Mouse (Mus musculus): ENCODE results near the gene Cep128.

Gene Cep128

DNA sequence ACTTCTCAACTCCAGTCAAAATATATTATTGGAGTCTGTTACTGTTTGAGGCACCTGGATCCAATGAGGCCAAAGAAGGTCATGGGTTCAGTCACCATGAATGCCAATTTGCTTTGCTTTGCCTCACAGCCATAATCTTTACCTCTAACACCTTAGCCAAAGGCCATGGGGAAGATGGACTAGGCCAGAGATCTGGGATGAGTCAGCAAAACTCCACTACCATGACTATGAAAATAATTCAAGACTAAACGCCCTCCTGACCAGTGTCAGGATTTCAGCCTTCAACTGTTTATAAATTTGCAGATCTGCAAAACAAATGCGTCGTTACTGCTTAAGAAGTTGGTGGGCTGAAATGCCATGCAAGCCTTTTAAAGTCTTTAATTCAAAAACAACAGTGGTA lies 76.5 kb downstream of the Cep128 start:
- DNase-seq (ENCODE audit: low spot score): no peak

DNA sequence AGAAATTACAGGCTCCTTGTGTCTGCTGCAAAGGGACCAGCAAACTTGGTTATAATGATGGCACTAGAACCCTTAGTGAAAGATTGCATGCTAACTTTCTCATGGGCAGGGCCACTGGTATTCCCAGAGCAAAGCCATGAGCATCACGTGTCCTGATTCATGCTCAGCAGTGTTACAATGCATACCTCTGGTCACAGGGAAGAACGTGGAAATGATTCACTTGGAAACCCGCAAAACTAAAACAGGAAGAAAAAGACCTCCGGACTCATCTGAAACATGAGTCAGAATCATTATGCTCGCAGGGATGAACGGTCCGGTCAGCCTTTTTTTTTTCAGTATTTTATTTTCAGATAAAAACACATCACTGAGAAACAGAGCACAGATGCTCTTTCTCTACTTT lies 78.4 kb downstream of the Cep128 start:
- no peak for DNase-seq (ENCODE audit: low spot score)

DNA sequence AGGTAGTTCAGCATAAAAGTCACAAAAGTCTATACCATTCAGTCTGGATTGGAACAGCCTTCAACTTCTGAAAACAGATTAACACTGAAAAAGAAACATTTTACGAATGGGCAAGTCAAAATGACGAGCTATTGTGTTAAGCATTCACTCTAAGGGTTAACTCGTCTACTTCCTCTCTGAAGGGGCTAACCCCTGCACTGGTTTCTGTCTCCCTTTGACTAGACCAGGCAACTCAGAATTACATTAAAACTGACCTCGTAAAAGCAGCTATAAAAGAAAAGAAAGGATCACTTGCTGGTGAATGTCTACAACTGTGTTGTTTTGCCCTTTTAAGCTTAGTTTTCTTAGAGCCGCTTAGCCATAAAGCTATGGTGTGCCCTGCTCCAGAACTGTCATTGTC lies 79.2 kb downstream of the Cep128 start:
- DNase-seq (ENCODE audit: low spot score): no peak

DNA sequence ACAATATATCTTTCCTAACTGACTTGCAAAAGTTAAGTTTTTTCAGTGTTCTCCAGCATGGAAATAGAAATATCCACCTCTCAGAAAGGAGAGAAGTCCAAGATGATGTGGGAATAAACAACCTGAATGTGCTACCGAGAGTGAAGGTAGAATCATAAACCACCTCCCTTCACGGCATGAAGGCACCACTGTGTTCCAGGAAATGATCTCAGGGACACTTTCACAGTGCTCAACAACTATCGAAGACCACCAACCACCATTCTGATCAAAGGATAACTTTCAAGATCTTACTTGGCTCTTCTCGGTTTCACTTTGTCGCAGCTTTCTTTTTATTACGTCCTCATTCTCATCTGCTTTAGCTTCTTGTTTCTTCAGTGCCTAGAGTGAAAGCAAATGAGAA lies 85.5 kb downstream of the Cep128 start:
- DNase-seq (ENCODE audit: low spot score): no peak

DNA sequence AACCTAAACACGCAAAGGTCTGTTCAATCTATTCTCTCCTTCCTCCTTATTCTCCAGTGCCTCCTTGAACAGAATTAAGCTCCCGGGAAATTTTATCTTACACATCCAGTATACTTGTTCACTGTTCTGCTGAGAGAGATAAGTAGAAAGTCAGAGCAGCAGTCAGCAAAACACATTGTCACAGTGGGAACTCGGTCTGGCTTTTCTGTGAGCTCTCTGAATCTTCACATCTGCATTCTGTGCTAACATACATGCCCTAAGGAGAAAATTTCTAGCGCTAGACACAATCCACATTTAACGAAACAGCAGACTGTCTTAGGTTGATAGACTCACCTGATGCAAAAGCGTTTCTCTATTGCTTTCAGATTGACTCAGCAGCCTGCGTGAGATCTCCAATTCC lies 88.3 kb downstream of the Cep128 start:
- no peak for DNase-seq (ENCODE audit: low spot score)

DNA sequence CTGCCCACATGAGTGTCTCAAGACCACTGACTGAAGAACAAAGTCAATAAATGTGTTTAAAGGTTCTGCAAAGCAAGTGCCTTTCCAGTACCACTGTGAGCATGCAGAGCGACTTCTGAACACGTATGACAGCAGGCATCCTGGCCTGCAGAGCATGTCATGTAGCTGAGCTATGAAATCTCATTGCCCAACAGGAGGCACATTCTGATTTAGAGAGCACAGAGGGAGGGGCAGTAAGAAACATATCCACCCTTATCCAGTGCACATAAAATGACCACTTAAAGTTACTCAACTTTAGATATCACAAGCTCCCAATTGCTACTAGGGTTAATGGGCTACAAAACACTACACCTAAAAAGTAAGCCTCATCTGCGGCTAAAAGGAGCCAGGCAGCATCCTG lies 88.8 kb downstream of the Cep128 start:
- no peak for DNase-seq (ENCODE audit: low spot score)

DNA sequence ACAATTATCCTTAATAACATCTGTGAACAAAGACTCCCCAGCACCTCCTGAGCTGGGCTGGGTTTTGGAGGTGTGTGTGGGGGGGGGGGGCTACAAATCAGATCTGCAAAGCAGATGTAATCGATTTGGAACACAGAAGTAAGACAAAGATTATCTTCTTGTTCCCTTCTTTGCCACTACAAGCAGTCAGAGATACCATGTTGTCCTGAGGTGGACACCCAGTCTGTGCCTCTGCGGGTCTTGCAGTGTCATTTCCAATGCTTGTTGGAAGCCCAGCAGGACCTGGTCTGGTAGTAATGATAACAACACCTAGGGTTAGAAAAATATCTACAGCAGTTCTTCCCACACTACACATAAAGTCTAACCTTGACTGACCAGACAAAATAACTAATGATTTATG lies 110.3 kb downstream of the Cep128 start:
- no peak for DNase-seq (ENCODE audit: low spot score)

DNA sequence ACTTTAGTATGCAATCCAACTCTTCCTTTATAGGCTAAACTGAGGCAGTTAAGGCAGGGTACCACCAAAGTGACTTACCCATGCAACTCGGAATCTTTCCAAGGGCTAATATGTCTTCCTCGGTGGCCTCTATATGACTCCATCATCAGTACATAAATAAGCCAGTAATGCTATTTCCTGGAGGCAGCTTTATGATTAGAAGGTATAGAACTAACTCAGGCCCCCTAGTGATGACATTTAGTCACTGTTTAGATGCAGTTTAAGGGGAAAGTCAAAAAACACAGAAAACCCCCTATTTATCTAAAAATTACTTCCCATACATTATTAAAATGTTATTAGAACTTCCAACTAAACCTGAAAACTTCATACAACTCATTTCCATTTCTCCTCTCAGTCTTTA lies 114.6 kb downstream of the Cep128 start:
- no peak for DNase-seq (ENCODE audit: low spot score)

DNA sequence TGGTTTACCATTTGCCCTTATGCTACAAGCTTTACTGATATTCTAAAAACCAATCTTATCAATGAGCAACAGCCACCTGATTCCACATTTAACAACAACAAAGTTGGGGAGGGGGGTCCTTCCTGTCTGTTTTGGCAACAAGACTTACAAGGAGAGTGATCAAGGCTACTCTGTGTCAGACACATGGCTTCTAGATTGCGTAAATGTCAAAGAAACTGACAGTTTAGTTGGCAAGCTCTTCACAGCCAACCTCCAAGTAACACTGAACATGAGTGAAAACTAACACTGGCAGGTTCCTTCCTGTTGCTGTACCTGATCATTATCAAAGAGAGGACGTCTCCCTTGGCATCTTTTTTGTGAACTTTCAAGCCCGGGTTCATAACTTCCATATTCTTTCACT lies 115.2 kb downstream of the Cep128 start:
- no peak for DNase-seq (ENCODE audit: low spot score)

DNA sequence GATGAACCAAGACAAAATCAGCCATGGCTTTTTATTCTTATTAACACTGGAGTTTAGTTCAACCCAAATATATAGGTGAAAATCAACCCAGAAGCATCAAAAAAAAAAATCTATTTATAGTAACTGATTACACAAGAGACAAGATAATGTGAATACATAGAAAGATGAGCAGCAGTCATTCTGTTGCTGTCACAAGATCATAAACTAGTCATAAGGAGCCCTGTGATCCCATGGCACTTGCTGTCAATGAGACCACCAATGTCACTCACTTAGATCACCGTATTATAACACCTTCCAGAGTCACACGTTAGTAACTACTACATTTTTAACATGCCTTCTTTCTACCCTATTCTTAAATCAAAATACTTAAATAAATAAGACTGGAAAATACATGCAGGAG lies 118.2 kb downstream of the Cep128 start:
- no peak for DNase-seq (ENCODE audit: low spot score)

DNA sequence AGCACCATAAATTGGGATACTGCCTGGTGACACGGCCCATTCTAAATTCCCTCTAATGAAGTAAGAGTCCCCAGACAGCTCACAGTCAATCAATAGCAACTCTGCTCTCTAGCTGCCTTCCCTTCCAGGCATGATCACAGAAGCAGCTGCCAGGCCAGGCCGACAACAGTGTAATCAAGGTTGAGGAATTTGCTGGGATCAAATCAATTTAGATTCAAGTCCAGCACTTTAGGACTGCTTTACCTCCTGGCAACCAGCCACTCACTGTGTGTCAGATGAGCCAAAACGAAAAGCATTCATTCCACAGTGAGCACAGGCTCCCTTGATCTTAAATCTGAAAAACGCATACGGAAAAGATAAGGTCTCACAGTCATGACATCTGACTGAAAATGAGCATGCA lies 118.7 kb downstream of the Cep128 start:
- no peak for DNase-seq (ENCODE audit: low spot score)

DNA sequence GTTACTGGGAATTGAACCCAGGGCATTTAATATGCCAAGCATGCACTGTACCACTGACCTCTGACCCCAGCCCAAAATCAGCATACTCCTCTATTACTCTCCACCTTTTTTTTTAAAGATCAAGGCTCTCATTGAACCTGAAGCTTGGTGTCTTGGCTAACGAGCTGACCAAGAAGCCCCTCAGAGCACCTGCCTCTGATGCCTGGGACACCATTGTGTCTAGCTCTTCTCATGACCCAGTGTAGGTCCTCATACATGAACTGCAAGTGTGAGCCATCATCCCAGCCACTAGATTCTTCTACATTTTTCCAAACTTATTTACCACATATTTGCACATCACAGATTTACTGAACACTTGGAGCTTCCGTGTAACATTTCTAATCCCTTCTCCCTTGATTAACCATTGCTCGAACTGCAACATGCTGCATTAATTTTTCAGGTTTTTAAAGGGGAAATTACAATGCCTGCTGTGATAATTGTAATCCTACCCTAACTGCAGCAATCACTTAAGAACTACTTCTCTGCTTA lies 119.3 kb downstream of the Cep128 start:
- DNase-seq (ENCODE audit: low spot score): no peak

DNA sequence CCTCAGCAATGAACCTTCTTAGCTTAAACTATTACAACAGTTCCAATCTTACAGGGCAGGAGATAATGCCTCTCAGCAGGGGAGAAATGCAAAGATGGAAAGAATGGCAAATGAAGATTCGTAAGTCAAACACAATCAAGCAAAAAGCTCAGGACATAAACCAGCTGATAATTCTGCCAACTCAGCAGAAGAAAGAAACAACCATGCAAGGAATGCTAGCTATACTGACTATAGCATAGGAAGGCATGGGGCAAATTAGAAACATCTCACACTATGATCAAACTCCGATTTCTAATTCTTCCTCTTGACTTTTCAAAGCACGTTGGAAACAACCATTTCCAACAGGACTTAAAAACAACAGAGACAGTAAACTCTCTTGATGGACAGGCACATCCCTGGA lies 120.5 kb downstream of the Cep128 start:
- DNase-seq (ENCODE audit: low spot score): no peak

DNA sequence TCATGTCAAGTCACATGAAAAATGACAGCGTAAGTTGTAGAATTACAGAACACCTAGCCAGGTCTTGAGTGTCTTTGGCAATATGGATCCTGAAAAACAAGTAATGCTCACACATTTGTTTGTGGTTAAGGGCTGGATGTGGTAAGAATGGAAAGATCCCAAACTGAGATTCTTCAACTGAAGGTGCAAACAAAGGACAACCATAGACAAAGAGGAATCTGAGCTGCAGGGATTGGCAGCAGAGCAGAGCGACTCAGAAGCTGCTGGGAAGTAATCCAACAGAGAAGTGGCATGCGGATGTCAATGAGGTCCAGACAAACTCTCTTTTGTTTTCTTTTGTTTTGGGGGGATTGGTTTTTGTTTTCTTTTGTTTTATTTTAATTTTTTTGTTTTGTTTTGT lies 121.4 kb downstream of the Cep128 start:
- DNase-seq (ENCODE audit: low spot score): no peak

DNA sequence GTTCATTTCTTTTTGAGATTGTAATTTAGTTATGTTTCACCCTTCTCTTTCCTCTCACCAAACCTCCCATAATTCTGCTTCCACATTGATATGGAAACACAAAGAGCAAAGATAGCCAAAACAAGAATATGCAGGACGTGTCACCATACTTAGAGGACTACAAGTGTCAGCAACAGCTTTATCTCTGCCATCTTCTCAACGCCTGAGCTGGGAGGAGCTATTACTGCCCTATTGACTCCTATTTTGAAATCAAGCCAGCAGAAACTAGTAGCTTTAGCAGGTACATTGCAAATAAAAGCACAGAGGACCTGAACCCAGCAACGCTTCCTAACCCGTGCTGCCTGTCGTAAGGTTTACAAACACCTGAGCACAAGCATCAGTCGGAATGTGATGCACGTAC lies 127.9 kb downstream of the Cep128 start:
- DNase-seq (ENCODE audit: low spot score): no peak

DNA sequence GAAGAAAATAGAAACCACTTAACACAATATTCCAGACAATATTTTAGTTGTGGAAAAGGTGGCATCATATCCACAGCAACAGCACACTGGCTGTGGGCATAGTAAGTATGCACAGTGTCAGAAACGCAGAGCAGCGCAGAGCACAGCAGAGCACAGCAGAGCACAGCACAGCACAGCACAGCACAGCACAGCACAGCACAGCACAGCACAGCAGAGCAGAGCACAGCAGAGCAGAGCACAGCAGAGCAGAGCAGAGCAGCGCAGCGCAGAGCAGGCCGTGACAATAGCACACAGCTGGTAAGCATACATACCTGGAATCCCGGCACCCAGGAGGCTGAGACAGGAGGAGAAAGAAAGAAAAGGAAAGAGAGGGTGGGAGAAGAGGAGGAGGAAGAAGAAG lies 129.4 kb downstream of the Cep128 start:
- DNase-seq (ENCODE audit: low spot score): no peak

DNA sequence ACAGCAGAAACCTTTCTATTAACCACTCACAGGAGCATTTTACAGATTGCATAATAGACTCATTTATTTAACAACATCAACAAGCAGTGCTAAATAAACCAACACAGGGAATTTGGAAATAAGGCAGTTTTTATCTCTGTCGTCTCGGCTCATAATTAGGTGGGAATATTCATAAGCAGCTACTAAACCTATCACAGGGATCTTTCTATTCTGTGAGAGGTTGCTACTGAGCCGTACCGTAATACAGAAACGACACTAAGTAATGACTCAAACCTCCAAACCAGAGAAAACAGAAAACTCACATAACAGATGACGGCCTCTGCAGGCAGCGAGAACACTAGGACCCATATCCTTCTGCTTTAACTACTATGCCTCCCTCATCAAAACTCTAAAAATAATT lies 163.6 kb downstream of the Cep128 start:
- no peak for DNase-seq (ENCODE audit: low spot score)

DNA sequence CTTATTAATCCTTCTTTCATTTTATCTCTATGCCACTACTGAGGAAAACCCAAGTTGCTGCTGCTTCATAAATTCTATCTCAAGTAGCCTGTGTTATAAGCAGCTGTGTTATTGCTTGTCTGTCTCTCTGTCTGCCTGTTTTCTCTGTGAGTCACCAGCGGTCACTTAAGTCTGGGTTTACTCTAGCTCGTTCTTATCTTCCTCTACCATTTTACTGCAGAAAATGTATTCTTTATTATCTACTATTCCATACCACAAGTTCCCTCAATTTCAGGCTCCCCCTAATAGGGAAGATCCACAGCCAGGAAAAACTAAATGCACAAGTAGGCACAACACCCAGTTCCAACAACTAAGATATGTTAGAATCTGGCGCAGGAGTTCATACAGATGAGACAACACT lies 178.7 kb downstream of the Cep128 start:
- DNase-seq (ENCODE audit: low spot score): no peak

DNA sequence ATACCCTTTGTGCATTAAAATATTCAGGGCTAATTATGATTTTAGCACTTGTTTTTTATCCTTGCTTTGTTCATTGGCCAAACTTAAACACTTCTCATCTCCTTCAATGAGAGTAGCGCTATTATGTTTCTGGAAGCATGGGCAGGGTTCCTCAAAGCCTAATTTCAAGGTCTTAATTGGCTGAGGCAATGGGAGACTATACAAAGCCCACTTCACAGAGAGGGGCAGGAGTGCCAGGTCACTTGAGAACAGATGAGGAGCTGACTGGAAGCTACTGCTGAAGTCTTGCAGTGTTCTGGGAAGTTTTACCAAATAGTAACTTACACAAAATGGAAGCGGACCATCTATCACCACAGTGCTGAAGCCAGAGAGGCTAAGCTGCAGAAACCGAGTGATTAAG lies 179.9 kb downstream of the Cep128 start:
- no peak for DNase-seq (ENCODE audit: low spot score)

DNA sequence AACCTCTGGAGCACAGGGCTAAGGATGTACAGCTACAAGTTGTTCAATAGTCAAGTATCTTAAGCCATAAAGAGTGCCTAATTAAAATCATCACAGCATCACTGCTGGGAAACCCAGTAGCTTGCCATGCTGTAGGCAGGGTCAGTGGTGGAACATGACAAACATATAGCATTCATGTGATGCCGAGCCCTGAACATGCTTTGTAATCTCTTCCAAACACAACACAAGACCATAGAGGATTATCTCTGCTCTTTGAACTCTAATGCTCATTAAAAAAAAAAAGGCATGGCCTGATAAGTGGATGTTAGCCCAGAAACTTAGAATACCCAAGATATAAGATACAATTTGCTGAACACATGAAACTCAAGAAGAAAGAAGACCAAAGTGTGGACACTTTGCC lies 181.7 kb downstream of the Cep128 start:
- DNase-seq (ENCODE audit: low spot score): no peak

DNA sequence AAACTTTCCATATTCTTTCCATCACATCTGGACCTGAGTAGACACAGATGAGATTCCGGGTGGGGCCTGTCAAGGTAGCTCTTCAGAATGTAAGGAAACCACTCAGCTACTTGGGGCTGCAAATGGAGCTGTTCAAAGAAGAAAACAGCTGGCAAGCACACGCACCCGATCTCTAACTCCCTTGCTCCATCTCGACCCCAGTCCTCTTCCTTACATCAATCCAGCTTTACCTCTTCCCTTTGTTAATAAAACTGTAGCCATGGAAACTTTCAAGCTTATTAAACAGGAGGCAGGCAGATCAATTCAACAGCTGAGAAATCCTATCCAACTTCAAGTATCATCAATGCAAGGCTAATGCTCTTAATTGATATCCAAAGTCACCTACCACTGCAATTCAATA lies 195.1 kb downstream of the Cep128 start:
- DNase-seq (ENCODE audit: low spot score): no peak

DNA sequence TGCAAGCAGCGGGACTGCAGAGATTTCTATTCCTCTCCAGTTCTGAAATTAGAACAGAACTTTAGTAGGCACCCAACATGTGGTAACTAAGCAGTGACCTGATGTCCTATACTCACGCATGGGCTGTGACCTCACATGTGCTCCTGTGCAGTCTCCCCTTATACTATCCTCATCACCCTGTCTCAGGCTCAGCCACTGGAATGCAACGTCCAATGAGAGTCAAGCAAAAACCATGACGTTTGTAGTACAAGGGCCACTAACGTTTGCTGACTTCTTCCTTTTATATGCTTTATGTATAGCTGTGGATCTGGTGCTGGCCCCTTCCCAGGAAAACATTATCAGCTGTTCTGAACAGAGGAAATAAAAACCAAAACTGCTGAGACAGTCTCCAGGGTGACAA lies 198.6 kb downstream of the Cep128 start:
- DNase-seq (ENCODE audit: low spot score): no peak

DNA sequence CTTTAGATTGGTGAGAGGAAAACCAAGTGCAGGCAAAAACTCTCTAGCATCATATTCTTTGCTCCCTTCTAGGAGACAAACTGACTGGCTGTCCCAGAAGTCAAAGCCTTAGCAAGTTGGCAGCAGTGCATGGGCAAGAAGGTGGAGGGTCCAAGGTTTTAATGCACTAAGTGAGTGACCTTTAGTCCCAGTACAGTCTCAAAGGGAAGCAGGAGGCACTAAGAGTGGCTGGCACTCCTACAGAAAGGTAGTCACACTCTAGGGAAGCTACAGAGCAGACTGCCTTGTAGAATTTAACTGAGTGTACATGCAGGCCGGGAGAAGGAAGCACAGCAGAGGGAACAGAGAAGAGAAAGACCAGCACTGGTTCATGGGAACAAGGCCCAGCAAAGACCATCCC lies 199.6 kb downstream of the Cep128 start:
- no peak for DNase-seq (ENCODE audit: low spot score)

DNA sequence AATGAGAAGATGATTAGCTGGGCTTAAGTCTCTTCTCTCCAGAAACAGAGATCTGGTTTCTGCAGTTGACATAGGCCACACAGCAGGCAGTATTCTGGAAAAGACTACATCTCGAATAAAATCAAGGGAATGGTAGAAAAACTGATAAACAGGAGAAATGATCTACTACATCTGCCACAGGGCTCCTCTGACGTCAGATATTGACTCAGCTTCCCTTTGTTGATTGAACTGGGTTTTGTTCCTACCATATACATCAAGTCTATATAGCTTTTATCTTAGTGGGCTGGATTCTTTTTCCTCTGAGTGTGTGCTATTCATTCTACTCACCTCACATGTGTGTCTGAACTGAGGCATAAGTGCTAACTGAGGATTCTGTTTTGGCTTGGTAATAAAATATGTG lies 200.3 kb downstream of the Cep128 start:
- DNase-seq (ENCODE audit: low spot score): no peak

DNA sequence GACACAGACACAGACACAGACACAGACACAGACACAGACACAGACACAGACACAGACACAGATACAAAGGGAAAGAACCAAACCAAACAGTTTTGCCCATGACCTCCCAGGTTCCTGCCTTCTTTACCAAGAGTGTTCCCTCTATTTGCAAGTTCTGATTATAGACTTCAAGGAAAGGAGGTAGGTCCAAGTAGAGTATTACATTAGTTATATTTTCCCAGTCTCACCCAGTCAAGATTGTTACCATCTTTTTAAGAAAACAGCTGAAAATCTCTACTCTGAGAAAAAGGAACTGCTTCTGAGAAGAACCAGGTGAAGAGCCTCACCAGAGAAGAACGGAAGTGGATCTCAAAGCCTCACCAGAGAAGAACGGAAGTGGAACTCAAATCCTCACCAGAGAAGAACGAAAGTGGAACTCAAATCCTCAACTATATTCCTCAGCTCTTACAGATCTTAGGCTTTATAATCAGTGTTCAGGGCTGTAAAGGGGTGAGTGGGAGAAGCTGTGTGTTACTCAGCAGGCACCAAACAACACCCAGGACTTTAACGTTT lies 200.8 kb downstream of the Cep128 start:
- no peak for DNase-seq (ENCODE audit: low spot score)

Data from ovary, adult 18-20 months (tissue).